Mouse (Mus musculus) neural tube, embryonic 13.5 days (tissue): Measurements from ENCODE around the gene Atrx. TPM values are rescaled to one million over a fixed set of nuclear protein-coding genes. Genes with fewer than 3 reads are reported as not detected.
"Not testable (repeated sequence)": the region's sequence is repeated elsewhere in the genome, so short reads cannot be mapped to it uniquely, and the experiment has no call there.

Experiments
- ATAC-seq: fragments of 200-750 bp; cut with Nextera tagmentation; 2 replicates; pipeline ENCODE4 v1.8.0; 2017; ENCODE audit warnings: low read depth, mild to moderate bottlenecking, moderate TSS enrichment, moderate library complexity
- H3K27ac ChIP-seq: fragments of 300-500 bp; sonication (generic); replicated peaks from 2 replicates; pipeline ENCODE4 v1.5.1; 2015; ENCODE audit warnings: moderate library complexity, mild to moderate bottlenecking, inconsistent platforms
- H3K27me3 ChIP-seq: fragments of 300-500 bp; sonication (generic); 2 replicates; pipeline ENCODE4 v1.6.1; 2015; ENCODE audit warnings: mild to moderate bottlenecking, inconsistent platforms
- H3K36me3 ChIP-seq: fragments of 300-500 bp; sonication (generic); 2 replicates; pipeline ENCODE4 v1.6.1; 2015; ENCODE audit warnings: mild to moderate bottlenecking, inconsistent platforms
- H3K4me1 ChIP-seq: fragments of 300-500 bp; sonication (generic); replicated peaks from 2 replicates; pipeline ENCODE4 v1.6.1; 2015; ENCODE audit warnings: inconsistent platforms
- H3K4me2 ChIP-seq: fragments of 300-500 bp; sonication (generic); 2 replicates; pipeline ENCODE4 v1.6.1; 2015; ENCODE audit warnings: inconsistent platforms, mild to moderate bottlenecking, moderate library complexity
- H3K4me3 ChIP-seq: fragments of 300-500 bp; sonication (generic); 2 replicates; pipeline ENCODE4 v1.5.1; 2015; ENCODE audit warnings: mild to moderate bottlenecking, inconsistent platforms
- H3K9ac ChIP-seq: fragments of 300-500 bp; sonication (generic); 2 replicates; pipeline ENCODE4 v1.6.1; 2015; ENCODE audit warnings: moderate library complexity, mild to moderate bottlenecking, inconsistent platforms
- H3K9me3 ChIP-seq: fragments of 300-500 bp; sonication (generic); 2 replicates; pipeline ENCODE4 v1.6.1; 2016; ENCODE audit warnings: inconsistent platforms
- WGBS: fragments of 180-500 bp; shearing (Covaris S2); methylation state at CpG from one replicate; pipeline ENCODE4 v1.1.7; 2015; 5-methylcytosine and 5-hydroxymethylcytosine counted together
- polyA plus RNA-seq: library from polyadenylated mRNA; unstranded; fragments of >200 nt; fragmentation: Nextera tagmentation; extraction: Ambion mirVana; gene quantifications from 2 replicates; pipeline ENCODE4 v1.2.1, GENCODE M21; 2015

The Atrx gene
- 197 and 234 TPM in 2 replicates for polyA plus RNA-seq

DNA sequence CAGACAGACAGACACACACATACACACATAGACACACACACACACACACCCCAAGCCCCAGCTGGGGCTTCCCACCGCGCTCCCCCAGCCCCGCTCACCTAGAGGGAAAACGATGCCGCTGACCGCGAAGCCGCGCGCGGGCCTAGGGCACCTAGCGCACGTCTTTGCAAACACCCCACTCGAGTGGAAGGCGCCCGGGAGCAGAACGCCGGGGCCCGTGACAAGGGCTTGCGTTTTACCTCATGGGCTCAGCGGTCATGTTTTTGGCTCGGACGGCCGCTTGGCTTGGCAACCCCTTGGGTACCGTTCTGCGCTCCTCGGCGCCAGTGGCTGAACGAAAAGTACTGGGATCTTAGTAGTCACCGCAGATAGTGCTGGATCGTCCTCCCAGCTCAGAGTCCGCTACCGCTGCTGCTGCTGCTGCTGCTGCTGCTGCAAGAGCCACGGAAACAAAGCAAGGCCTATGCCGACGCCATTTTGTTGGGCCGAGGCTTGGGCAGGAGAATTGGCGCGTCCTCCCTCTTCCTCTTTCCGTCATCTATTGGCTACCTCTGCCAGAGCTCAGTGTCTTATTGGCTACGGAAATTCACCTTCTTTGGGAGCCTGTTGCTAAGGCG lies at the start of gene Atrx:
Gene Atrx, minus strand, starts transcription at position 543 of the 617 bp plus-strand sequence.
- Histone ChIP-seq H3K4me2 (peak within 1 kb of the TSS; percentile 59), H3K4me3 (peak within 1 kb of the TSS; percentile 64), H3K9ac (peak within 1 kb of the TSS; percentile 90), H3K4me1 (peaks cover 18% of the 10 kb centered on the region), H3K9me3 (no peaks in the 10 kb centered on the region), H3K36me3 (no peaks in the 10 kb centered on the region), H3K27ac (peak within 1 kb of the TSS; percentile 95), H3K27me3 (no peaks in the 10 kb centered on the region)
- 20% methylated on average over 42 of the region's 42 CpGs for WGBS
- ATAC-seq = peak; percentile 96

GRCm38 (mm10) chrX:105957091-105957490 lies 27.9 kb upstream of the Atrx start:
- 69% methylated on average over 14 of the region's 14 CpGs for WGBS

GRCm38 (mm10) chrX:105953999-105954398 lies 24.8 kb upstream of the Atrx start:
- no peak overlapping the region for H3K9ac ChIP-seq
- H3K9me3 ChIP-seq = no peaks in the 10 kb centered on the region
- ATAC-seq = no peak
- H3K4me2 ChIP-seq = no peak overlapping the region
- no peaks in the 10 kb centered on the region for H3K36me3 ChIP-seq
- H3K27ac ChIP-seq = no peak overlapping the region
- WGBS = 93% methylated on average over 2 of the region's 2 CpGs
- no peaks in the 10 kb centered on the region for H3K4me1 ChIP-seq
- H3K27me3 ChIP-seq = no peaks in the 10 kb centered on the region
- no peak overlapping the region for H3K4me3 ChIP-seq

More at GRCm38 (mm10) chrX:105957091-105957490, 27.9 kb upstream of the Atrx start:
- H3K4me1 ChIP-seq, H3K4me2 ChIP-seq, H3K9ac ChIP-seq, H3K27ac ChIP-seq, H3K27me3 ChIP-seq, H3K9me3 ChIP-seq, H3K36me3 ChIP-seq, ATAC-seq, H3K4me3 ChIP-seq: not testable (repeated sequence)

DNA sequence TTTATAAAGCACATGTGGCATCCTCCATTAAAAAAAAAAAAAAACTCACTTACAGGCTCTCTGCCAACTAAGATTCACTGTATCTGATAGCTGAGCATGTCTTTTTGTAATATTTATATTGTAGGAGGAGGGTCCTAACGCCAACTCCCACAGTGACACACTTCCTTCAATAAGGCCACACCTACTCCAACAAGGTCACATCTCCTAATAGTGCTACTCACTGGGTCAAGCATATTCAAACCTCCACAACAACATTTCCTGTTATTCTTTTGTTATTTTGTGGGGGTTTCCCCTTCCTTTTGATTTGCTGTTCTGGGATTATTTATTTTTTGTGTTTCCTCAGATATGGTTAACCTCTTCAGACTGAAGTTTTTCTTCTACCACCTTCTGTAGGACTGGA lies 17.2 kb upstream of the Atrx start:
- Histone ChIP-seq H3K27ac (no peak overlapping the region), H3K4me1 (no peaks in the 10 kb centered on the region), H3K36me3 (no peaks in the 10 kb centered on the region), H3K27me3 (no peaks in the 10 kb centered on the region), H3K9ac (no peak overlapping the region), H3K4me2 (no peak overlapping the region), H3K9me3 (no peaks in the 10 kb centered on the region), H3K4me3 (no peak overlapping the region)
- no peak for ATAC-seq
- WGBS = 81% methylated on average over 1 of the region's 1 CpGs

DNA sequence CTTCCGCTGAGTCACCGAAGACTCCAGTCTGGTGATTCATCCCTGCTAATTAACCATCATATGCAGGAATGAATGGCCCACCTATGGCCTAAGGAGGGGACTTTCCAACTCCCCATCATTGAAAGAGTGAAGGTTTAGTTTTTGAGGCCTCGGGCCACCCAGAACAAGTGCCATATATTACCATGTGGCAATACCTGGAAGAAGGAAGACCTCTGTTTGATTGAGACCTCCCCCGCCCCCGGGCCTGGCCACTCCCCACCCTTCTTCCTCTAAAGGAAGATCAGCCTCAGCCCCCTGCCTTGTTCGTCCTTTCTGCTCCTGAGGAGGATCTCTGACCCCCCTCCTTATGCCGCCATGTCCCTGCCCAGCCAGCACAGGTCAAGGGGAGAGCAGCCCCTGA lies 10.0 kb upstream of the Atrx start:
- no peak overlapping the region for H3K4me3 ChIP-seq
- WGBS = 95% methylated on average over 7 of the region's 7 CpGs
- H3K27me3 ChIP-seq = no peaks in the 10 kb centered on the region
- no peak overlapping the region for H3K4me2 ChIP-seq
- ATAC-seq = no peak
- no peak overlapping the region for H3K9ac ChIP-seq
- H3K4me1 ChIP-seq = no peaks in the 10 kb centered on the region
- no peaks in the 10 kb centered on the region for H3K36me3 ChIP-seq
- H3K27ac ChIP-seq = no peak overlapping the region
- no peaks in the 10 kb centered on the region for H3K9me3 ChIP-seq

DNA sequence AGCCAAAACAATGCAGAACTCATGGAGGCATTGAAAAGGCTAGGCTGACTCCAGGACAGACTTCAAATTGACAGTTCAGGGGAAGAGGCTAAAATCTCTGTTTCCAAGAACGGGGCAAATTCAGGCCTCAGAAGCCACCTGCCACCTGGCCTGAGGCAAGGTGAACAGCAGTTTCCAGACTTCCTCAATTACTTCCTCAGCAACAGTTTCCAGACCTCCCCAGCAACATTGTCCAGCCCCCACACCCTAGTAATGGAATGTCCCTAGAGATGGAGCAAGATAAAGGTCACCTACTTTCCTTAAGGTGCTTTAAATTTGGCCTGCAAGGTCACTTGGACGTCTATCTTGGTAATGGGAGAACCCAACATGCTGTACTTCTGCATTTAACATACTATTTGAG lies 8.5 kb upstream of the Atrx start:
- Histone ChIP-seq H3K36me3 (no peaks in the 10 kb centered on the region), H3K27me3 (no peaks in the 10 kb centered on the region), H3K4me3 (no peak overlapping the region), H3K4me2 (no peak overlapping the region), H3K9ac (no peak overlapping the region), H3K27ac (no peak overlapping the region), H3K9me3 (no peaks in the 10 kb centered on the region), H3K4me1 (no peaks in the 10 kb centered on the region)
- WGBS = 78% methylated on average over 2 of the region's 2 CpGs
- ATAC-seq = no peak

GRCm38 (mm10) chrX:105934341-105934740 lies 5.1 kb upstream of the Atrx start:
- 72% methylated on average over 5 of the region's 5 CpGs for WGBS
- no peak overlapping the region for H3K27ac ChIP-seq
- H3K27me3 ChIP-seq = no peaks in the 10 kb centered on the region
- H3K4me1 ChIP-seq = no peaks in the 10 kb centered on the region
- ATAC-seq = no peak
- no peak overlapping the region for H3K4me3 ChIP-seq
- no peaks in the 10 kb centered on the region for H3K9me3 ChIP-seq
- no peak overlapping the region for H3K9ac ChIP-seq
- H3K4me2 ChIP-seq = no peak overlapping the region
- H3K36me3 ChIP-seq = no peaks in the 10 kb centered on the region

DNA sequence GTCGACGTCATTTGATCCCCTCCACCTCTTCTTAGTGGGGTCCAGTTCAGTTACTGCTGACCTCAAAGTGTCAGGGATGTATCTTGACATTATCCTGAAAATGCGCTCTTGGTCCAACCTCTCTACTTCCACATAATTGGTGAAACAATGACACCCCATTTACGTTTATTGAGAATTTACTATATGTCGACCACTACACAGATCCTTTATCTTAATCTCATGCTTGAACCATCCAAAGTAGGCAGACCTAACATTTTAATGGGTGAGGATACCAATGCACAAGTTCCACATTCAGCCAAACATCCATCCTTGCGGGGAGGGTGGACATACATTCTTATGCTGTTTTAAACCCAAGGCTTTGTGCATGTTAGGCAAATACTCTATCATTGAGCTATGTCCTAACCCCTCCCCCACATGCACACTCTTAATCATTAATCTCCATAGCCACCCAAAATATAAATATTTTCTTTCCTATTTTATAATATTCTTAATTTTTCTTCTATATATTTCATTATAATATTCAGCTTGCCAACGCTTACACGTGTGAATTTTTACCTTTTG lies 355 bp upstream of the Atrx start:
- Histone ChIP-seq H3K4me2 (peak overlapping the region; percentile 44), H3K9me3 (no peaks in the 10 kb centered on the region), H3K27me3 (no peaks in the 10 kb centered on the region), H3K4me3 (peak overlapping the region; percentile 64), H3K36me3 (no peaks in the 10 kb centered on the region), H3K4me1 (peaks cover 18% of the 10 kb centered on the region), H3K9ac (no peak overlapping the region), H3K27ac (peak overlapping the region; percentile 95)
- 37% methylated on average over 8 of the region's 8 CpGs for WGBS
- peak; percentile 45; the same call in 1 of the 2 replicates for ATAC-seq

DNA sequence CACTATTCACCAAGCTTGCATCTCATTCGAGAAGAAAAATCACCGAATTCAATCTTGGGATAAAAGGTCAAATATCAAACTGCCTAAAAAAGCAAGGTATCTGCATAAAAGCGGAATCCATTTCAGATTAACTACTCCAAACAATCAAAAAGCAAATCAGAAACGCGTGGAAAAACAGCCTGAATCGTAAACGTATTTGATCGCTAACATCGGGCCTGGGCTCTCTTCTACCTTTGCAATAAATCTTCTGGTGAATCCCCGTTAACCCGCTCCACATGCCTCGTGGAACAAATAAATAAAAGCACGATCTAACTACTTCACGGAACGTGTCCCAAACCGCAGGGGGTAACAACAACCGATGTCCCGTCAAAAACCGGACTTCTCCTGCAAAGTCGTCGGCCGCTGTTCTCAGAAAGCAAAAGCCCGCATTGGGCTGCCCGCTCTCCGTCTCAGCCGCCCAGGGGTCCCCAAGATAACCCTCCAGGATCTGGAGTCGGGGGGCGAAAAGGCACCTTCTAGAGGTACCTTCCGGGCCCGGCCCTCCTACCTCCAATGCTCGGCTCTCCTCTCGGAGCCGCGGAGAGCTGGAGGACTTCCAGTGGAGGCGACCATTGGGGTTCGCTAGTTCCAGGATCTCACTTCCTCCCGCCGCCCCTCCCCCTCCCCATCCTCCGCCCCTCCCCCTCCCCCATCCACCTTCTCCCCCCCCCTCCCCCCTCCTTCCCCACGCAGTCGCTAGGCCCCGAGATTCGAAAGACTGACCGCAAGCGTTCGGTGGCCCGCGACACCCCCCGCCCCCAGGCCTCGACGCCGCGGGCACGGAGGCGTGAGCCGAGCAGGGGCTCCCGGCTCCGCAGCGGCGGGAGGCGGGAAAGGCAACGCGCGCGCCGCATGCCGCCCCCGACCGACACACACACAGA lies 1.0 kb downstream of the Atrx start:
- Histone ChIP-seq H3K4me3 (peak overlapping the region; percentile 64), H3K27ac (peak overlapping the region; percentile 95), H3K36me3 (no peaks in the 10 kb centered on the region), H3K4me1 (peaks cover 18% of the 10 kb centered on the region), H3K9ac (peak overlapping the region; percentile 90), H3K27me3 (no peaks in the 10 kb centered on the region), H3K9me3 (no peaks in the 10 kb centered on the region), H3K4me2 (peak overlapping the region; percentile 59)
- peak; percentile 79 for ATAC-seq
- 25% methylated on average over 36 of the region's 69 CpGs for WGBS

- no peak overlapping the region for H3K4me3 ChIP-seq
- H3K27ac ChIP-seq = no peak overlapping the region
- 79% methylated on average over 12 of the region's 12 CpGs for WGBS
These were observed 3.0 kb downstream of the Atrx start for GRCm38 (mm10) chrX:105926121-105926735.

GRCm38 (mm10) chrX:105924326-105925070 lies 4.7 kb downstream of the Atrx start:
- ATAC-seq = no peak

More at GRCm38 (mm10) chrX:105926121-105926735, 3.0 kb downstream of the Atrx start:
- peaks cover 18% of the 10 kb centered on the region for H3K4me1 ChIP-seq
- no peaks in the 10 kb centered on the region for H3K9me3 ChIP-seq
- no peak for ATAC-seq
- peak overlapping the region; percentile 59 for H3K4me2 ChIP-seq
- H3K9ac ChIP-seq = no peak overlapping the region
- H3K36me3 ChIP-seq = no peaks in the 10 kb centered on the region
- H3K27me3 ChIP-seq = no peaks in the 10 kb centered on the region

More at GRCm38 (mm10) chrX:105924326-105925070, 4.7 kb downstream of the Atrx start:
- peaks cover 18% of the 10 kb centered on the region for H3K4me1 ChIP-seq
- no peak overlapping the region for H3K9ac ChIP-seq
- no peaks in the 10 kb centered on the region for H3K36me3 ChIP-seq
- no peaks in the 10 kb centered on the region for H3K27me3 ChIP-seq
- WGBS = 85% methylated on average over 5 of the region's 5 CpGs
- no peaks in the 10 kb centered on the region for H3K9me3 ChIP-seq
- no peak overlapping the region for H3K4me2 ChIP-seq
- no peak overlapping the region for H3K4me3 ChIP-seq
- no peak overlapping the region for H3K27ac ChIP-seq
